Mouse (Mus musculus) left cerebral cortex, adult 8-10 months (tissue): ENCODE data around the gene Actl7b. TPM values are rescaled to one million over a fixed set of nuclear protein-coding genes. Genes with fewer than 3 reads are reported as not detected.
A peak's percentile ranks its signal among the peaks of the same experiment; 100 is the strongest.

Experiments used
- DNase-seq, 2 experiments: peaks; one replicate each; pipeline ENCODE4 v3.0.0; 2022; ENCODE audit warnings: low spot score in 2 of 2
- total RNA-seq, 4 experiments: library from RNA; stranded (reverse); gene quantifications; 2 replicates each; pipeline ENCODE4 v1.2.4; 2022

Actl7b gene
- under 1 TPM in 2 of 4 experiments, not detected in 2; 0.30 to 0.68 TPM for total RNA-seq

- DNase-seq: no peak
These were observed at the start of gene Actl7b for GRCm38 (mm10) chr4:56741041-56741493. Gene Actl7b (minus strand): TSS chr4:56741443.

- DNase-seq: no peak
These were observed 29.8 kb upstream of the Actl7b start for GRCm38 (mm10) chr4:56771065-56771464.

- no peak for DNase-seq
These were observed 27.7 kb upstream of the Actl7b start for GRCm38 (mm10) chr4:56768913-56769312.

GRCm38 (mm10) chr4:56767861-56768284, 26.6 kb upstream of the Actl7b start:
- no peak for DNase-seq

- no peak for DNase-seq
These were observed 16.4 kb upstream of the Actl7b start for GRCm38 (mm10) chr4:56757693-56758092.

GRCm38 (mm10) chr4:56756966-56757600, 15.8 kb upstream of the Actl7b start:
- no peak for DNase-seq

GRCm38 (mm10) chr4:56756021-56756420, 14.8 kb upstream of the Actl7b start:
- DNase-seq: no peak

- DNase-seq: no peak
These were observed 6.2 kb upstream of the Actl7b start for GRCm38 (mm10) chr4:56747456-56747855.

- DNase-seq: no peak
These were observed 5.1 kb upstream of the Actl7b start for GRCm38 (mm10) chr4:56746345-56746744.

- DNase-seq: no peak
These were observed 2.3 kb upstream of the Actl7b start, which contains the start of gene Actl7a for GRCm38 (mm10) chr4:56743363-56744195. Gene Actl7a (plus strand): TSS chr4:56743413.

- no peak for DNase-seq
These were observed 1.5 kb upstream of the Actl7b start for GRCm38 (mm10) chr4:56742698-56743097.

- DNase-seq: no peak
These were observed 632 bp downstream of the Actl7b start for GRCm38 (mm10) chr4:56740611-56741010.

- no peak for DNase-seq
These were observed 1.2 kb downstream of the Actl7b start, which contains the start of gene Gm26657 for GRCm38 (mm10) chr4:56740020-56740485. Gene Gm26657 (plus strand): TSS chr4:56740070.

GRCm38 (mm10) chr4:56725839-56726238, 15.4 kb downstream of the Actl7b start:
- DNase-seq: peak in 1 of 2 experiments; percentile 16

- DNase-seq: peak in 1 of 2 experiments; percentile 3
These were observed 18.0 kb downstream of the Actl7b start for GRCm38 (mm10) chr4:56723237-56723636.

GRCm38 (mm10) chr4:56722346-56722745, 18.9 kb downstream of the Actl7b start:
- DNase-seq: no peak

- no peak for DNase-seq
These were observed 19.8 kb downstream of the Actl7b start for GRCm38 (mm10) chr4:56721469-56721868.

- DNase-seq: no peak
These were observed 20.8 kb downstream of the Actl7b start for GRCm38 (mm10) chr4:56720403-56720802.

- DNase-seq: no peak
These were observed 21.8 kb downstream of the Actl7b start for GRCm38 (mm10) chr4:56719456-56719855.

- no peak for DNase-seq
These were observed 22.4 kb downstream of the Actl7b start for GRCm38 (mm10) chr4:56718573-56719442.

- no peak for DNase-seq
These were observed 23.3 kb downstream of the Actl7b start for GRCm38 (mm10) chr4:56717932-56718331.
